Mouse (Mus musculus): Measurements from ENCODE around the gene Plpp6.

GRCm38 (mm10) chr19:29008069-29008706 lies 44.4 kb downstream of the Plpp6 start:
- TF ChIP-seq CTCF (IDR thresholded peaks at IDR 0.05; ENCODE audit: low read depth) = no peak
- no peak for TF ChIP-seq EP300 (IDR thresholded peaks at IDR 0.05; ENCODE audit: low read depth)

Data from heart, postnatal 0 days (tissue).